Mouse (Mus musculus): ENCODE results near the gene Hs6st3.

Gene Hs6st3

DNA sequence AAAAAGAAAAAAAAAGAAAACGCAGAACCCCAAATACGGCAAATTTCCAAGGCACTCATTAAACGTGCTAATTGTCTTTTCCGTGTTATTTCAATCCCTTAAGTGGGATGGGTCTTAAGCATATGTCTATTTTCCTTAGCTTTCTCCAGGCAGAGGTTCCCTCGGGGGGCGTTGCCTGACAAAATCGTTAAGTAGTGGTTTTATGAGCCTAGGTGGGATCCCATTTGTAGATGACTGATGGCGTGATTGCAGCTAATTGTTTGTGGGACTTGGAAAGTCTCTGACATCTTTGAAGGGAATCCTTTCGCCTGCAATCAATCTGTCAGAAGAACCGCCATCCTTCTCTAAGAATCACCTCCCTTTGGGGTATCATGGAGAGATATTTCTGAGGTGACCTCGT, 662.7 kb downstream of the Hs6st3 start:
- DNase-seq: no peak

DNA sequence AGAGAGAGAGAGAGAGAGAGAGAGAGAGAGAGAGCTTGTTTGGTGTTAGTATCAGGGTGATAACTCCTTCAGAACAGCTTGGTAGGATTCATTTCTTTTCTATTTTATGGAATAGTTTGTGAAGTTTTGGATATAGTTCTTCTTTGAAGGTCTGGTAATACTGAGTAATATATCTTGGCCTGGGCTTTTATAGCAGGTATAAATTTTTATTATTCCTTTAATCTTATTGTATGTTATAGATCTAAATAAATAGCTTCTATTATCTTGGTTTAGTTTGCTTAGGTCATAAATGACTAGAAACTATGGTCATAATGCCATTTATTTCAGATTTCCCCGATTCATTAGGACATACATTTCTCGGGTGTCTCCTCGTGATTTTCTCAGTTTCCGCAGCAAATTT, 675.8 kb downstream of the Hs6st3 start:
- DNase-seq: no peak

DNA sequence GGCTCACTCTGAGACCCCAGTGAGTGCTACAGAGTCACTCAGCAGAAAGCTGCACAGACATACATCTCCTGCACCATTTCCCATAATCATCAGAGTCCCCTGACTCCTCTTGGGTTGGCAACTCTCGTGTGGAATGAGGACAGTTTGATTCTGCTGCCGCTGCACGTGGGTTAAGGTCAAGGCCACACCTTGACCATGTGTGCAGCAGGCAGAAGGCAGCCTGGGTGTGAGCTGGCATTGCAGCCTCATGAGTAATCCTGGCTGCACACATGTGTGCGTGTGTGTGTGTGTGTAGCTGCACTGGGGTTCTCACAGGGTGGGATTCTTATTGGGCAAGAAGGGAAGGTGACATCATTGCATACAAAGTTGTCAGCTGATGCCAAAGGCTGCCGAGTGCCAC, 677.5 kb downstream of the Hs6st3 start:
- no peak for DNase-seq

DNA sequence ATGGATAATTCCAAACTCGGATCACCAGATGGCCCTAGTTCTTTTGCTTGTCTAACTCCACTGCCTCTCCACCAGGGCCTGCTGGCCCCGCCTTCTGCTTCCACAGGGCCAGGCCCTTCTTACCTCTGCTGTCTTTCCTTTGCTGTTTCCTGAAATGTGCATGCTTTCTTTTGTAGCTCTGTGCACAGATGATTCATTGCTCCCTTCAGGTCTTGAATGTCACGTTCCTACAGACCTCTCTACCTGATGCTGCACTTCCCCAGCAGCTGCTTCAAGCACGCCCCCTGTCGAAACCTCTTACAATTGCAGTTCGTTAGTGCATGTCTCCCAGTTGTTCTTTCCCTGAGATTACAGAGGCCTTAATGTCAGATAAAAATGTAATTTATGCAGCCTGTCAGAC, 682.4 kb downstream of the Hs6st3 start:
- DNase-seq: peak; percentile 54 to 71

DNA sequence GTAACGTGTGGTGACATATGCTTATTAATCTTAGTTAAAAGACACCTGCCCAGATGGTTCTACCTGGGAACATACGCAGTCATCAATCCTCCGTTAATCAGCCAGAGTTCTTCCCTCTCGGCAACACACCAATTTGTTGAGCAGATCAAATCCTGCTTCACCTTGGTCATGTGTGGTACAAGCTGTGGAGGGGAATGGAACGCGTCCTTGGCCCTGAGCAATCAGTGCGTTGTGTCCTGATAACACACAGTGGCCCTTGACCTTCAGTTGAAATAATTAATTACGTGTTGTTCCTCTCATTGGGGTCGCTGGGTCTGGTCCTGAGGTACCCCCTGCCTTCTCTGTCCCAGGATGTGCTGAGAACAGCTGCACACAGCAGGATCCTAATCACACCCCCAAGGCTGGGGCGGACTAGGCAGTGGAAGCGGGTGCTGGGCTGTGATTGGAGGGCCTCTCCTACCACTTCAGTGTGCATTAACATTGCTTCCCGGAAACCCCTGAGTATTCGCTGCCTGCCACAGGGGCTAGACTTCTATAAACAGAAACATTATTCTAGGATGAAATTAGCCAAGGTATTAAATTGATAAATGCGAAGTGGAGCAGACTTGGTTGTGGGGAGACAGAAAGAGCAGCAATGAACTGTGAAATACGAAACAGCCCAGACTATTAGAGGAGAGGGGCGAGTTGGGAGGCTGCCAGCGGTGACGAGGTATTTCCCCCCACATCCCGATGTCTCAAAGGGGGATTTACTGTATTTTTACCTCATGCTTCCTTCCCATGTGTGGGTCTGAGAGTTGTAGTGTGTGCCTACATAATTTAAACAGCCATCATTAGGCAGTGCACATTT, 693.2 kb downstream of the Hs6st3 start:
- no peak for DNase-seq

DNA sequence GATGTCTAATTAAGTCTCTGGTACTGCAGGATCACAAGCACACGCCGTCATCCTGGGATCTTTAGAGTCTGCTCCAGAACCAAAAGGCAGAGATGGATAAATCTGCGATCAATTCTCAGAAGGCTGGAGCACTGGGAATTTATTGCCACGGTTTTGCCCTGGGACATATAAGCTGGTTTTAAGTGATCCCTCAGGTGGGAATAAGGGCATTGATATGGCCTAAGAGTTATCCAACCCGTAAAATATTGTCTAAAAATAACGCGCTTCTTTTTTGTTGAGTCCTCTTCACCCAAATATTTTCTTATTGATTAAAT, 693.8 kb downstream of the Hs6st3 start:
- DNase-seq: no peak

DNA sequence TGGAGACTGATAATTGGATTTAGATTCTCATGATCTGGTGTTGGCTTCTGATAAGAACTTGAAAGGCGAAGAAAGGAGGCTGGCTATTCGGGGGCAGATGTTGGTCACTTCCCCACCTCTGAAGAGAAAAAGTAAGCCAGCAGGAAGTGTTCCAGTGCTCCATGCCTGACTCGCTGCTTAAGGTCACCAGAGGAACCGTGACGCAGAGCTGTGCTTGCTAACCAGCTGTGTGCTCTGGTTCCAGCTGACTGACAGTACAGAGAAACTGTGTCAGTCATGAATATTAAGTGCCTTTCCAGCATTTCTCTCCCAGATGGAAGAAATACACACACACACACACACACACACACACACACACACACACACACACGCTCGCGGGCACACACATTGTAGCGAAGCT, 694.8 kb downstream of the Hs6st3 start:
- DNase-seq: no peak

DNA sequence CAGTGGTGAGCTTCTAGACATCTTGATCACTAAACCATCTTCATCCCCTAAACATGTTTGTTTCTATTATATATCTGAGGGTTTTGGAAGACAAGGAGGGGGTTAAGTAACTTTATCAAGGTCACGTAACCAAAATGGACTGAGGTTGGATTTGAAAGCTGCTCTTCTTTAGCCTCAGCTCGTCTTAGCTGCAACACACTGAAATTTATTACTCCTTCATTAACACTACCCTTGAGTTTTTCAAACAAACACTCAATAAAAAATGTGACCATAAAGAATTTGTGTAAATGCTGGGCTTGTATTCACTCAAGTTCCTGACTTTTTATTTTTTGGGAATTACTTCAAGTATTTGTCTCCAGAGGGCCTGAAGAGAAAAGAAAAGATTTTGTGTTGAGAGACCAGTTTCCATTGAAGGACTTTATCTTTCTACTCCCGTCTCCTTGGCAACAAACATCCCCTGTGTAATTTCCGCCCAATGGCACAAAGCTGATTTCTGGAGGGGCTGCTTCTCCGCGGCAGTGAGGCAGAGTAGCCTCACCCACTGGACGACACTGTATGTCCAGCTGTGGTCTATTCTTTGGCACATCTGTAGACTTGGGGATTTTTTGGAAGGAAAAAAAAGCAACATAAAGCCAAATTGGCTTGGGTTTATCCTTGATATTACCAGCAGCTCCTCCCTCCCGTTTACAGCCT, 696.0 kb downstream of the Hs6st3 start:
- no peak for DNase-seq

DNA sequence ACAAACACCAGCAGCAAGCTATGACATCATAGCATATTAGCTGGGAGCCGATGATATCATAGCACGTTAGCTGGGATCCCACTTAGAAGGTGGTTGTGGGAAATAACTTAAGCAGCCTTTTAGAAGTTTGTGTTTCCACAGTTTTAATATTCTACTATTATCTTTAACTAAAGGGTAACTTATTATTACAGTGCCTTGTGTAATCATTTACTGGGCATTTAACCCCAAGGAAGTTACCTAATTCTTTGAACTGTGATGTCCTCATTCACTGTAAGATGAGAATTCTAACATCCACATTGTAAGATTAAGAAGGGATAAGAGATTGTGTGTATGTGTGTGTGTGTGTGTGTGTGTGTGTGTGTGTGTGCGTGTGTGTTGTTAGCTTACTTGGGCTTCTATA, 697.9 kb downstream of the Hs6st3 start:
- DNase-seq: no peak

DNA sequence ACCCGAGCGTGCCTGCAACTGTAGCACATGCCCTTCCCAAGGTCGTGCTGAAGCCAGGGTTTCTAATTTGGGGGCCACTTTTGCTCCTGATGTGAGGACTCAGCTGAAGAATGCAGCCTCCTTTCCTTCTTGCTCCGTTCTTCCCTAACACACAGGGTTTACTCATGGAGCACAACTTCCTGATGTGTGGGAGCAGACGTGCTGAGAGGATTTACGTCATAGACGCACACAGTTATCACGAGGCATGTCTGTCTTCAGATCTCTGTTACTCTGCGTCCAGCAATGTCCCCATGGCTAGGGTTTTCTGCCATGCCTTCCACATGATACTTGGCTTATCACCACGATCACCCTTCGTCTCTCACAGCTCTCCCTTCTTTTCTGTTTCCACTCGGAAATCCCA, 709.4 kb downstream of the Hs6st3 start:
- no peak for DNase-seq

DNA sequence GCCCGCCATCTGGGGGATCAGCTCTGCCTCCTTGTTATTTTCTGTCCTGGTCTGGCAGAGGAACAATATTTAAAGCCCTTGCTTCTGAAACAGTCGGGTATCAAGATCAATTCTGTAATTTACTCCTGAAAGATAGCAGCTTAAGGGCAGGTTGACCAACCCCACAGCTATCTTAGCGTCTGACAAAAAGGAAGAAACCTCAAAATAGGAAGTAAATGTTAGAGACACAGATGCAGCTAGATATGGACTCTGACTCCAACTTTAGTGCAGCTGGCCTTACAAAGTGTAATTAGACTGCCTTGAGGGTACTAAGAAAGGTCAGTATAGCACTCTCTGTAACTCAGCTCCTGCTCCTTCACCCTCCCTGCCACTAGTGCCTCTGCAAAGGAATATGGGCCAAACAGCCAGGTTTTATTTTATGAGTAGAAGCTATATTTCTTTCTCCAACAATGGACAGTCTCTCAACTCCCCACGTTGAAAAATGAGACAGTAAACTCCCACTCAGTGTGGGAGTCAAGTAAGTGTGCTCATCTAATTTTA, 710.7 kb downstream of the Hs6st3 start:
- DNase-seq: no peak

DNA sequence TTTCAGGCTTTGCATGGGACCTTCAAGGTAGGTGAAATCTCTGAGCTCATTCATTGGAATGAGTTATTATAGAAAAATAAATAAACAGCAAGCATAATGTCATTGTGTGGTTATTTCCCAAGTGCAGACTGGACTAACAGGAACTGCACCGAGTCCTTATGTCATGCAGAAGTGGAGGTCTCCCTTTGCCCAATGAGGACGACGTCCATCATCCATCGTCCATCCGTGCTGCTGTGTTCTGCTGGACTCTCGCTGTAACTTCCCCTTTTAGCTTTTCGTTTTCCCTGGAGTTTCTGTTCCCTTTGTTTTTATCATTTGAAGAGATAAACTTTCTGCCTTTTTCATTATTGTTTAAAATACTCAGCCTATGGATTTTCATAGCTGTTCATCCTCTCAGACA, 711.2 kb downstream of the Hs6st3 start:
- no peak for DNase-seq

DNA sequence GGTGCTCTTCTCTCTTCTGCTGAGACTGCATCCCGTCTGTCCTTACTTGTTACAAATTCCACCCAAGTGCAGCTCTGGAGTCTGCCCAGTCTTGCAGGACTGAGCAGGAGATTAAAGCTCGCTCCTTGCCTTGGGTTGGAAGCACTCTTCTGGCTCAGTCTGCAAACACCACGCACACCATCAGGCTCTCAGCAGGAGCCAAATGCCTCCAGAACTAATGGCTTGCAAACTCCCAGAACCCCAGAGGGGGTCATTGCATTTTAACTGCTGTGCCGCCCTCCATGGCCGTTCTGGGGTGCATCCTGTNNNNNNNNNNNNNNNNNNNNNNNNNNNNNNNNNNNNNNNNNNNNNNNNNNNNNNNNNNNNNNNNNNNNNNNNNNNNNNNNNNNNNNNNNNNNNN, 714.0 kb downstream of the Hs6st3 start:
- DNase-seq: peak; percentile 32 to 64

DNA sequence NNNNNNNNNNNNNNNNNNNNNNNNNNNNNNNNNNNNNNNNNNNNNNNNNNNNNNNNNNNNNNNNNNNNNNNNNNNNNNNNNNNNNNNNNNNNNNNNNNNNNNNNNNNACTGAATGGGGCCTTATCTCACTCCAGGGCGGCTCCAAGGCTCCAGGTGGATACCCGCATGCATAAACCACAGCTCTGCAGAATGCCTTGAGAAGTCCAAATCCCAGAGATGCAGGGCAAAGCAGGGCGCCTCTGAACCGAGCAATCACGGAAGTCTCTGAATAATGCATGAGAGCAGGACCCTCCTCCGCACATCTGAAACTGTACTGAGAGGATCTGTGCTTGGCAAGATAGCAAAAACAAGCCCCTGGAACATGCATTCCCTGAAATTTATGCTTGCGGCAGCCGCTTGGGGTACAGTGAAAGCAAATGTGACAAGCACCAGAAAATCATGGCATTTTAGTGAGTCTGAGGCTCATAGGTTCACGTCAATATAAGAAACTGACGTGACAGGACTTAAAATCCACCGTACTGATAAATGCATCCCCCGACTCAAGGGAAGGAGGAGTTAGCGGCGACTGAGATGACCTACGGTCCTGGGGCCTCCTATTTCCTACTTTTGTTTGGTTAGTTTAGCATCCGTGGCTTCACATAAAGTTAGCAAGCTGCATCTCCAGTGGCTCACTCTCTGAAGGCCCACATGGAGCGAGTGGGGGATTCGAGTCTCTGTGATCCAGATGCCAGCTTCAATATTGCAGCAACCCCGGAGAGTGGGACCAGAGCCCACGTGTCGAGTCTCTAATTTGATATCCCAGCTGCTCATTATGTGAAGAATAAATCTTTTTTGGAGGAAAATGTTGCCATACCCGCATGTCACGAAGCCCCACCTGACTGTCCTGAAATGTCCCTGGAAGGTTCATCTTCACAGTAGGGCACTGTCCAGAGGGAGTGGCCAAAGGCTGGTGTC, 719.5 kb downstream of the Hs6st3 start:
- peak; percentile 19 to 34 for DNase-seq

DNA sequence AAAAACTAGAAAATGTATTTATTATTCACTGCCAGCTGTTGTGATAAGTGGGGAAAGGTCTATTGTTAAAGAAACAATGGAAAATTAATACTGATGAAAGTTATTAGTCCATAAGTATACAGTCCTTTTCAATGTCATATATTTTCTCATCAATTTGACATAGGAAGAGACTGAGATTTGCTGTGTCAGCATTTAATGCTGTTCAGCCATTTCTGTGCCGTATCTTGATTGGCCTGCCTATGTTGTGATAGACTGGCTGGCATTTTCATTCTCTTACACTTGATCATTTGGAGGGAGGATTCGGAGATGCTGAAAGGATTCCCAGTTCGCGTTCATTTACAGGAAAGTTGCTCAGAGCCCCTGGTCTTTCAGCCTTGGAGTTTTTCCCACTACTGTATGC, 735.5 kb downstream of the Hs6st3 start:
- DNase-seq: no peak

DNA sequence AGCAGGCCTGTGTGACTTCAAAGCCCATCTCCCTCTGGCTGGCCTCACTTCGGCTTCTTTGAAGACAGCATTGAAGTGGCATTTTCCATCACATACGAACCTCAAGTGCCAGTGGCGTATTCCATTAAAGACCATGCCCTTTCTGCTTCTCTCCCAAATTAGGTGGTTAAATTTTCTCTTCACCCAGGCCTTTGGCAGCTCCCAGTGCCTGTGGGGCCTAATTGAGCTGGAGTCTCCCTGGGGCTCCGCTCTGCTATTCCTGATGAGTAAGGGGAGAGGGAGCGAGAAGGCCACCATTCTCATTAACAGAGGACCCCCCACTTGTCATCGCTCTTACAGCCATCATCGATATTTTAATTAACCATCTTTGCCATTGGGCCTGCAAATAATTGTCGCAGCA, 754.8 kb downstream of the Hs6st3 start:
- no peak for DNase-seq

DNA sequence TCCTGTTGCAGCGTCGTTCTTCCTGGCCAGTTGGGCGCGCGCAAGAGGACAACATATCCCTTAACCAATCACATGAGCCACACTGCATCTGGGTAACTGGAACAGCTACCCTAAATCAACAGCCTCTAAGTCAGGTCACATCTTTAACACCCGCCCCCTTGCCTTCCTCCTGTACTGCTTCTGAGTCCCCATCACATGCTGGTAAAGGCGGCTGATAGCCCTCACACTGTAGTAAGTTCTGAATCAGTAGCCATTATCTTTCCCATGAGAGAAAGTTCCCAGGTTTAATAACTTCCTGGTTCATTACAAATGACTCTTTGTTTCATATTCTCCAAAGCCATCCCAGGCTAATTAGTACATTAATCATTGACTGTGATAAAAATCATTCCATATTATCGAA, 757.0 kb downstream of the Hs6st3 start:
- DNase-seq: no peak

DNA sequence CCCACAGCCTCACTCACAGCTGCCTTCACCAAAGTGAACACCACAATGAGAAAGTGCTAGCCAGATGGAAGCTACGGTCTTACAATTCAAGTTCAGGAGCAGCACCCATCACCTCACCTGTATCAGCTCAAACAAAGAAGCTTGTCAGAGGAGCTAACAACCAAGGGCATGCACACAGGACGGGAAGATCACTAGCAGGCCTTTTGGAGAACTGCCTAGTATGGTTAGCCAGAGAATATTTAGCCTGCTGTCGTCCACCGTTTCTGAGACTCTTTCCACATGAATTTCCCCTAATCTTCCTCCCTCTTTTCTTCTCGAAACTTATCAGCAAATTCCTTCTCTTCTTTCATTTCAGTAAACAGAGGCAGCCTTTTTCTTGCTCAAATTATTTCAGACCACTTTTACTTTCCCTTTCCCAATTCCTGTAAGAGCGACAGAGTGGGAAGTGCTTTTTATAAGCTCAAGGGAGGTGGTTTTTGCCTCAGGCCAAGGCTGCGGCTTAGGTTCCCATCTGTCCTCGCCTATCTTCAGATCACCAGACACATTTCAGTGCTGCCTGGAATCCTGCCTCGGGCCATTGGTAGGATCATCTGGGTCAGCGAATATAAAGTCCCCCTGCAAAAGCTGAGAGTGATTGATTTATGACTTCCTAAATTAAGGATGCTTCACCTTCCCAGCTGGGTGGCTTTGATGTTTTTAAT, 757.8 kb downstream of the Hs6st3 start:
- peak; percentile 41 to 43 for DNase-seq

DNA sequence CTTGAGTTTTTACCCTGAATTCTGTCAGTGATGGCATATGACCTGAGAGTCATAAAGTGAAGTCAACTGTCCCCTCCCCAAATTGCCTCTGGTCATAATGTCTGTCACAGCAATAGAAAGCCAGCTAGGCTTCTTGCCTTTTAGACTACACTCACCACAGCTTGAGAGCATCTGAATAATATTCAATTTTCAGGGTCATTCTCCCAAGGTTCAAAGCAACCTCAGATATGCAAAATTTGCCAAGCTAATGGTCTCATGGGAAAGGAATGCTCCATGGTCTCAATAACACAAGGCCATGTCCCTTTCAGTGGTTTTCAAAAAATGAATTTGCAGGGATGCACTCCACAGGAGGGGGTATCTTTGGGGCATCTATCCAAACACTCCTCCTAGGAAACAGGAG, 764.3 kb downstream of the Hs6st3 start:
- DNase-seq: no peak

DNA sequence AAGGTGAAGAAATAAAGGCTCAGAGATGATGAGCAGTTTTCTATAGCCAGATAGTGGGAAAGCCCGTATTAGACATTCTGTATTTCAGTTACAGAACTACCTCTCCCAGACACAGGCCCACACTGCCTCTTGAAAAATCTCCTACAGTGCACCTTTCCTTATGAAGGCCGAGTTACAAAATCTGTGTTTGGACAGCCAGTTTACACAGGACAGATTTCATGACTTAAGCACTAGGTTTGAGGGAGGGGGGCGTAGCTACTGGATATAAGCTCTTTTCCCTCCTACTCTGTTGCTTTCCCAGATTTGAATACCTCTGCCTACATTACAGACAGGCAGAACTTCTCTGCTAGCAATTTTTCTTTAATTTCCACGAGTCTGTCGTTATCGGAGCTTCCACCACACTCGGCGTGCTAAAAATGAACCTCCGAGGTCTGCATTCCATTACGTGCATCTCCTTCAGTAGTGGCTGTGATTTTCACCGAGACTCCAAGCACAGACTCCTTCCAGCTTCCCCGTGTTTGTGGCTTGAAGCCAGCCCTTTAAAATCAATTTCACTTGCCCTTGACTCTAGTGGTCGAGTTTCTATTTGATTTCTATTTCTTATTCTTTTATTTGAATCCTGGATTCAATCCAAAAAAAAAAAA, 770.0 kb downstream of the Hs6st3 start:
- DNase-seq: peak in 1 of 2 experiments; percentile 5

DNA sequence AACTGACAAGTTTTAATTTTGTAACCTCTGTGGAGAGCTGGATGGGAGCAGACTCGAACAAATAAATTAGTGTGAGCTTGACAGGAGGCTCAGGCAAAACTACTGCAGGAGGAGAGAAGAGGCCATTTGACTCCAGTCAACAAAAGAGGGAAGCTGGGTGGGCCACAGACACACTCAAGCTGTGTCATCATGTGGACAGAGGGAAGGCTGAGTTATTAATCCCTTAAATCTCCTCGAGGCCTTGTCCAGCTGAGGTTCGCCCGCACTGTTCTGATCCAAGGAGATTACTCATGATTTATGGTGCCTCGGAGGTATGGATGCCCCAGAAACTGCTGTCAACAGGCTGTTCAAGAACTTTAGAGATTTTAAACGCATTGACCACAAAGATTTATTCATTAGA, 776.4 kb downstream of the Hs6st3 start:
- no peak for DNase-seq

Data from cerebellum, postnatal 14 days (tissue).